Mouse (Mus musculus) heart, adult 18-20 months (tissue): Measurements from ENCODE around the gene Gucd1. TPM values are rescaled to one million over a fixed set of nuclear protein-coding genes. Genes with fewer than 3 reads are reported as not detected.
A peak's percentile ranks its signal among the peaks of the same experiment; 100 is the strongest.

Experiments used
- DNase-seq, 2 experiments: peaks; one replicate each; pipeline ENCODE4 v3.0.0; 2021 to 2022; ENCODE audit warnings: mixed read lengths in 1 of 2
- total RNA-seq, 2 experiments: library from RNA; stranded (reverse); gene quantifications; 2 replicates each; pipeline ENCODE4 v1.2.3; 2021

Gucd1 gene
- total RNA-seq, 2 experiments from 2014 or later: 33.0 to 36.8 TPM

GRCm38 (mm10) chr10:75323986-75324385, 193.8 kb downstream of the Gucd1 start:
- no peak for DNase-seq

- DNase-seq: peak; percentile 44 to 47
Measured at GRCm38 (mm10) chr10:75322966-75323365, 194.8 kb downstream of the Gucd1 start.

GRCm38 (mm10) chr10:75320321-75320720, 197.5 kb downstream of the Gucd1 start:
- DNase-seq: peak in 1 of 2 experiments; percentile 42

GRCm38 (mm10) chr10:75318206-75318605, 199.6 kb downstream of the Gucd1 start:
- peak in 1 of 2 experiments; percentile 32 for DNase-seq

GRCm38 (mm10) chr10:75316908-75317761, 200.6 kb downstream of the Gucd1 start:
- peak; percentile 80 to 87 for DNase-seq

- no peak for DNase-seq
Measured at GRCm38 (mm10) chr10:75316872-75316907, 201.1 kb downstream of the Gucd1 start, which contains the start of gene Adora2a. TSS of gene Adora2a (plus strand) at chr10:75316877.

- DNase-seq: peak in 1 of 2 experiments; percentile 54
Measured at GRCm38 (mm10) chr10:75316472-75316871, 201.3 kb downstream of the Gucd1 start.

- DNase-seq: peak in 1 of 2 experiments; percentile 37
Measured at GRCm38 (mm10) chr10:75315756-75316155, 202.0 kb downstream of the Gucd1 start.

GRCm38 (mm10) chr10:75314190-75314980, 203.4 kb downstream of the Gucd1 start:
- DNase-seq: peak; percentile 59 to 85

GRCm38 (mm10) chr10:75312361-75312760, 205.4 kb downstream of the Gucd1 start:
- DNase-seq: no peak

GRCm38 (mm10) chr10:75307130-75307529, 210.6 kb downstream of the Gucd1 start:
- no peak for DNase-seq

GRCm38 (mm10) chr10:75304413-75304812, 213.4 kb downstream of the Gucd1 start:
- DNase-seq: peak; percentile 44 to 78

GRCm38 (mm10) chr10:75304049-75304405, 213.7 kb downstream of the Gucd1 start:
- DNase-seq: no peak

- DNase-seq: no peak
Measured at GRCm38 (mm10) chr10:75303324-75304048, 214.3 kb downstream of the Gucd1 start.

- no peak for DNase-seq
Measured at GRCm38 (mm10) chr10:75302536-75302935, 215.2 kb downstream of the Gucd1 start.

GRCm38 (mm10) chr10:75301937-75302336, 215.8 kb downstream of the Gucd1 start:
- no peak for DNase-seq

GRCm38 (mm10) chr10:75301195-75301806, 216.5 kb downstream of the Gucd1 start:
- no peak for DNase-seq

Other genes with a start within 250 kb of the Gucd1 start
- 1 to 10 TPM; 4.3 to 6.9 TPM for gene Adora2a, start 201.1 kb downstream of the Gucd1 start, total RNA-seq
- gene Upb1, start 116.9 kb downstream of the Gucd1 start, total RNA-seq: under 1 TPM; 0.25 to 0.64 TPM
- 10 to 100 TPM; 66.2 to 80.3 TPM for gene Snrpd3, start 421 bp downstream of the Gucd1 start, total RNA-seq
- 1 to 10 TPM in 1 of 2 experiments, under 1 TPM in 1; 0.67 to 1.1 TPM for gene Lrrc75b, start 42.4 kb upstream of the Gucd1 start, total RNA-seq
- under 1 TPM in 1 of 2 experiments, not detected in 1; 0.54 TPM for gene Ggt1, start 43.6 kb upstream of the Gucd1 start, total RNA-seq
- gene Ggt5, start 71.4 kb upstream of the Gucd1 start, total RNA-seq: 1 to 10 TPM; 4.2 to 4.7 TPM
- 1 to 10 TPM; 1.5 to 1.8 TPM for gene Susd2, start 126.0 kb upstream of the Gucd1 start, total RNA-seq
- gene Cabin1, start 246.4 kb upstream of the Gucd1 start, total RNA-seq: 10 to 100 TPM; 15.2 to 20.9 TPM